Mouse (Mus musculus) spleen, adult 2 months (tissue): ENCODE results near the gene Tprkb.

Experiments used
- CTCF ChIP-seq: fragments of 200-500 bp; IDR thresholded peaks from 2 replicates; pipeline ENCODE4 v1.5.1; 2011; ENCODE audit warnings: mild to moderate bottlenecking, inconsistent platforms; ENCODE audit not compliant: insufficient read depth, insufficient read length, insufficient replicate concordance; ENCODE audit errors: extremely low read depth
- POLR2A ChIP-seq: fragments of 200-500 bp; IDR thresholded peaks from 2 replicates; pipeline ENCODE4 v1.6.1; 2011; ENCODE audit warnings: low read depth, low read length, inconsistent platforms

GRCm38 (mm10) chr6:85966686-85967085, 55.0 kb downstream of the Tprkb start:
- TF ChIP-seq CTCF (peak; percentile 55; the same call in 1 of the 2 replicates), POLR2A (no peak)
